Mouse (Mus musculus): ENCODE data around the gene Orc5. TPM values are rescaled to one million over a fixed set of nuclear protein-coding genes. Genes with fewer than 3 reads are reported as not detected.

The Orc5 gene
- polyA plus RNA-seq (2014; fragmentation: Nextera tagmentation; extraction: Ambion mirVana), result 51.2 and 54.8 TPM in 2 replicates

DNA sequence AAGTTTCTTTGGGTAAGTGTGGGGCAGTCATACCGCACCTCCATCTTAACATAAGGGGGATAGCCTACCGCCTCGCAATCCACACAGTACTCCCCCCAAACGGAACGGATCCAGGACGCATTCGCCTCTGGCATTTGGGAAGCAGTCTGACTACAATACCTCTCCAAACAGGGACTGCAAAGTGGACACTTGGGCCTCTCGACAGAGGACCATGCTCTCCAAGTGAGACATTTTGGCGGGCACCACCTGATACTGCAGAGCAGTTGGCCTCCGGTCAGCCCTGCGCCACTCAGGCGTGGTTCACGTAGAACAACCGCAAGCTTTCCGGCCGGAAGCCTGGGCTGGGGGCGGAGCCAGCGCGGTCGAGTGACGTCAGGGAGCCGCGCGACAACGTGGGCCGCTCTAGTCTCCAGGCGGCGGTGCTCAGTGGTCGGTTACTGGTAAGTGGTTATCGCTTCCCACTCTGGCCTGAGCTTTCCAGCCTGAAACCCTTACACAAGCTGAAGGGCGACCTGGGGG, at the start of gene Orc5:
Gene Orc5, minus strand, starts transcription at position 397 of the 519 bp plus-strand sequence.
- WGBS, result 0% methylated on average over 31 of the region's 31 CpGs
- peak within 1 kb of the TSS; percentile 66 for H3K4me2 ChIP-seq (ENCODE audit: low read depth, severe bottlenecking)

DNA sequence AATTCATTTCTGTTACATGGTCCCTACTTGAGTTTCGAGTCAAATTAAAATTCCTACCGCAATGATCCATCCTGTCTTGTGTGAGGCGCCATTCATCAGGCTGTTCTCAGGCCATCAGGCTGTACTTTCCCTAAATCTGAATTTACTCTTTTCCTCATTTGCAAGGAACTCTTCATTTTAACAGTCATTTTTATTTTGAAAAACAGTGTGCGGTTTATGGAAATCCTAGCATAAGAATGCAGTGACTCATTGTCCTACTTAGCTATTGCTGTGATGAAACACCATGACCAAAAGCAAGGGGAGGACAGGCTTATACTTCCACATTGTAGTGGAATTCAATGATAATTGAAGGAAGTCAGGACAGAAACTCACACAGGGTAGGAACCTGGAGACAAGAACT, 46.8 kb upstream of the Orc5 start:
- 95% methylated on average over 4 of the region's 4 CpGs for WGBS
- ATAC-seq (ENCODE audit: insufficient number of reproducible peaks, low FRiP score, low TSS enrichment, low read depth), result no peak

More for the DNA sequence above, at the start of gene Orc5:
- Histone ChIP-seq H3K9me3 (ENCODE audit: control insufficient read depth, low read length) (no peaks in the 10 kb centered on the region), H3K4me1 (ENCODE audit: control insufficient read depth, insufficient read depth, low read length) (no peaks in the 10 kb centered on the region), H3K27me3 (ENCODE audit: control insufficient read depth, insufficient read depth, low read length) (no peaks in the 10 kb centered on the region), H3K4me3 (ENCODE audit: low read depth, low read length) (peak within 1 kb of the TSS; percentile 45), H3K9ac (ENCODE audit: low read length) (peak within 1 kb of the TSS; percentile 65), H3K27ac (replicated peaks; ENCODE audit: low read depth, low read length) (peak within 1 kb of the TSS; percentile 6; the same call in 1 of the 2 replicates), H3K36me3 (ENCODE audit: control insufficient read depth, insufficient read depth, low read length) (no peaks in the 10 kb centered on the region; the same call in 1 of the 2 replicates)
- ATAC-seq (ENCODE audit: insufficient number of reproducible peaks, low FRiP score, low TSS enrichment, low read depth), result peak; percentile 99
- DNase-seq (ENCODE audit: low spot score), result peak; percentile 96

DNA sequence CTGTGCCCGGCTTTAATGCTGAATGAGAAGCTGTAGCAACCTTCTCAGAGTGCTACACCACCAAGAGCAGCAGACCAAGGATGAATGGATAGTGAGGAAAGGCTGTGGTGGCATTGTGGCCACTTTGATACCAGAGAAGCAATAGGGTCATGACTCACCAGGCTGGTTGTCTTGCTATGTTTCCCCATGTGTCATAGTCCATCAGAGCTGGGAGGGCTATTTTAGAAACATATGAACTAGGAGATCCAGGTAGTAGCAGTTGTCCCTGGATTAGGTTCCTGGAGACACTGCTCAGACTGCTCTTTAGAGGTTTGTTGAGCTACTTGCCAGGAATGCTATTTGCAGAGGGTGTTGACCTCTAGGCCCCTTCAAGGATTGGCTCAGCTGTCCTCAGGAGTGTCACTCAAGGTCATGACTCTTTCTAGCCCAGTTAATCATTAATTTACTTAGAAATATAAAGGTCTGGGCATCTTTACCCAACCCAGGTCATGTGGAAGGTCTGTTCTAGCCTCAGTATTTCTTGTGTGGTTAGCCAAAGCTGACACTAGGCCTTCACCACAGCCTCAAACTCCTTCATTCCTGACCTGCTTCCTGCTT, 39.2 kb upstream of the Orc5 start:
- no peak overlapping the region for H3K27ac ChIP-seq (replicated peaks; ENCODE audit: low read depth, low read length)
- H3K9me3 ChIP-seq (ENCODE audit: control insufficient read depth, low read length), result no peaks in the 10 kb centered on the region
- no peak overlapping the region for H3K9ac ChIP-seq (ENCODE audit: low read length)
- H3K4me1 ChIP-seq (ENCODE audit: control insufficient read depth, insufficient read depth, low read length), result no peaks in the 10 kb centered on the region
- H3K4me2 ChIP-seq (ENCODE audit: low read depth, severe bottlenecking), result no peak overlapping the region
- no peaks in the 10 kb centered on the region for H3K36me3 ChIP-seq (ENCODE audit: control insufficient read depth, insufficient read depth, low read length)
- 70% methylated on average over 1 of the region's 1 CpGs for WGBS
- H3K27me3 ChIP-seq (ENCODE audit: control insufficient read depth, insufficient read depth, low read length), result no peaks in the 10 kb centered on the region
- DNase-seq (ENCODE audit: low spot score) (no peak), ATAC-seq (ENCODE audit: insufficient number of reproducible peaks, low FRiP score, low TSS enrichment, low read depth) (no peak)
- H3K4me3 ChIP-seq (ENCODE audit: low read depth, low read length), result no peak overlapping the region

More for the DNA sequence above, 46.8 kb upstream of the Orc5 start:
- no peak overlapping the region for H3K4me2 ChIP-seq (ENCODE audit: low read depth, severe bottlenecking)
- no peaks in the 10 kb centered on the region for H3K27me3 ChIP-seq (ENCODE audit: control insufficient read depth, insufficient read depth, low read length)
- no peaks in the 10 kb centered on the region for H3K9me3 ChIP-seq (ENCODE audit: control insufficient read depth, low read length)
- no peak for DNase-seq (ENCODE audit: low spot score)
- H3K36me3 ChIP-seq (ENCODE audit: control insufficient read depth, insufficient read depth, low read length), result no peaks in the 10 kb centered on the region
- no peak overlapping the region for H3K4me3 ChIP-seq (ENCODE audit: low read depth, low read length)
- no peak overlapping the region for H3K9ac ChIP-seq (ENCODE audit: low read length)
- H3K27ac ChIP-seq (replicated peaks; ENCODE audit: low read depth, low read length), result no peak overlapping the region
- H3K4me1 ChIP-seq (ENCODE audit: control insufficient read depth, insufficient read depth, low read length), result no peaks in the 10 kb centered on the region

DNA sequence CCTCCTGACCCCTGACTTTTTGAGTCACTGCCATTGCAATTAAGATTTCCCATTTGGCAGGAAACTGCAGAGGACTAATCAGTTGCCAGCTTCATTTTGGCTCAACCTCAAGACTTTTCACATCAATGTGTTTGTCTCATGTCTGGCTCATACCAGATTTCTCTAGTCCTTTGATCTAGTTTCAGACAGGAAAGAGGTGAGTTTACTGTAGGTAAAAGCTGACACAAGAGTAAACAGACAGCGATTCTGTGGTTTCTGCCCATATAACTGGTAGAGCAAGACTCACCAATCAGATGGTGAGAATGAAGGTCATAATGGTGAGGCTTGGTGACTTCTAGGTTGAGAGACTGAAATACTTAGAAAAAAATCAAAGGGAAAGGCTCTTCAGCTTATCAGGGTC, 37.3 kb upstream of the Orc5 start:
- Histone ChIP-seq H3K27ac (replicated peaks; ENCODE audit: low read depth, low read length) (no peak overlapping the region), H3K4me1 (ENCODE audit: control insufficient read depth, insufficient read depth, low read length) (no peaks in the 10 kb centered on the region), H3K9me3 (ENCODE audit: control insufficient read depth, low read length) (no peaks in the 10 kb centered on the region), H3K36me3 (ENCODE audit: control insufficient read depth, insufficient read depth, low read length) (no peaks in the 10 kb centered on the region), H3K4me3 (ENCODE audit: low read depth, low read length) (no peak overlapping the region), H3K9ac (ENCODE audit: low read length) (no peak overlapping the region), H3K27me3 (ENCODE audit: control insufficient read depth, insufficient read depth, low read length) (no peaks in the 10 kb centered on the region), H3K4me2 (ENCODE audit: low read depth, severe bottlenecking) (no peak overlapping the region)
- ATAC-seq (ENCODE audit: insufficient number of reproducible peaks, low FRiP score, low TSS enrichment, low read depth) (no peak), DNase-seq (ENCODE audit: low spot score) (no peak)
- WGBS, result 70% methylated on average over 1 of the region's 1 CpGs

DNA sequence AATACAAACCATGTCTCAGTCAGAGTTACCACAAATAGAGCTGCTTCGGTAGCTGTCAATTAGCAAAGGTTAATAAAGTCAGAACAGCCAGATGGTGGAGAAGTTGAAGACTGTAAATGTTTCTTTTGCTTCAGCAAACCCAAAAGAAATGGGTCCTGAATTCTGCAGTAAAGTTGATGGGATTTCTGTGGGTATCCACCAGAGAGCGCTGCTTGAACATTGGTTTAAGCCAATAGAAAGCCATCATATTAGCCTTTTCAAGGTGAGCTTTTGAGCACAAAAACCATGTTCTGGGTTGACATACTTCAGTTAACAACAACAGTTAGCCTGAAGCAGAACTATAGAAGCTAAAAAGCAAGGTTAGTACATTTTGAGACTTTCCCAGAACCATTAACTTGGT, 34.3 kb upstream of the Orc5 start:
- no peaks in the 10 kb centered on the region for H3K4me1 ChIP-seq (ENCODE audit: control insufficient read depth, insufficient read depth, low read length)
- H3K9ac ChIP-seq (ENCODE audit: low read length), result no peak overlapping the region
- 46% methylated on average over 2 of the region's 2 CpGs for WGBS
- H3K4me2 ChIP-seq (ENCODE audit: low read depth, severe bottlenecking), result no peak overlapping the region
- no peak for ATAC-seq (ENCODE audit: insufficient number of reproducible peaks, low FRiP score, low TSS enrichment, low read depth)
- H3K36me3 ChIP-seq (ENCODE audit: control insufficient read depth, insufficient read depth, low read length), result no peaks in the 10 kb centered on the region
- no peak overlapping the region for H3K27ac ChIP-seq (replicated peaks; ENCODE audit: low read depth, low read length)
- DNase-seq (ENCODE audit: low spot score), result no peak
- H3K9me3 ChIP-seq (ENCODE audit: control insufficient read depth, low read length), result no peaks in the 10 kb centered on the region
- no peak overlapping the region for H3K4me3 ChIP-seq (ENCODE audit: low read depth, low read length)
- no peaks in the 10 kb centered on the region for H3K27me3 ChIP-seq (ENCODE audit: control insufficient read depth, insufficient read depth, low read length)

DNA sequence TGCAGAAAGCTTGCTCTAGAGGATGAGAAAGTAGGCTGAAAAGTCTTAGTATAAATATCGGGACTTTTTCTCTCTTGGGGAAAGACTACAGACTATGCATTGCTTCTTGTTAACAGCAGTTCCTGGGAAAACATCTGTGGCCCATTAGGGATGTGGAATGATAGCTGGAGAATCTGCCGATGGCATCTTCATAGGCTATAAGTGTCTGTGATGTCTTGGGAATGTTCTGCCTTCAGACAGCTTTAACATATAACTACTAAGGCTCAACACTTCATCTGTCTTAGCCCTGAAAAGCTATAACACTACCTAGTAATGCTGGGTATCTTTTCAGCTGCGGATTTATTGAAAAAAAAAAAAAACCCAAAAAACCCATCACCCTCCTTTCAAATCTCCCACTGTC, 27.8 kb upstream of the Orc5 start:
- Histone ChIP-seq H3K36me3 (ENCODE audit: control insufficient read depth, insufficient read depth, low read length) (no peaks in the 10 kb centered on the region), H3K9me3 (ENCODE audit: control insufficient read depth, low read length) (no peaks in the 10 kb centered on the region), H3K4me3 (ENCODE audit: low read depth, low read length) (no peak overlapping the region), H3K9ac (ENCODE audit: low read length) (no peak overlapping the region), H3K4me1 (ENCODE audit: control insufficient read depth, insufficient read depth, low read length) (no peaks in the 10 kb centered on the region), H3K4me2 (ENCODE audit: low read depth, severe bottlenecking) (no peak overlapping the region), H3K27me3 (ENCODE audit: control insufficient read depth, insufficient read depth, low read length) (no peaks in the 10 kb centered on the region), H3K27ac (replicated peaks; ENCODE audit: low read depth, low read length) (no peak overlapping the region)
- ATAC-seq (ENCODE audit: insufficient number of reproducible peaks, low FRiP score, low TSS enrichment, low read depth), result no peak
- 78% methylated on average over 3 of the region's 3 CpGs for WGBS
- no peak for DNase-seq (ENCODE audit: low spot score)

DNA sequence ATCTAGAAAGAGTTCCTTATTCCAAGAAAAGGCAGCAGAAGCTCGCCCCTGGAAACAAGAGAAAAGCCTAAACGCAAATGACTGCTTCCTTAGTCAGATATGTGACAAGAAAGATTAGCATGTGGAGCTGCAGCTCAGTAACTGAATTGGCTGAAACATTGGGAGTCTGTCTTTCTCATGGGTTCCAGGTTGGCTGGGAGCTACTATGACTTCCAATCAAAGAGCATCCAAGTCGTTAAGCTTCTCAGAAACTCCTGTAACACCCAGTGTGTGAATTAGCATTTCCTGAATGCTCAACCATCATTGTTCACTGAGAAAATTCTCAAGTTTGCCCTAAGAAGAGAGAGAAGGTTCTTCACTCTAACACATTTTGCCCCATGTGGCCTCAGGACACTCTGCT, 24.5 kb upstream of the Orc5 start:
- Histone ChIP-seq H3K4me2 (ENCODE audit: low read depth, severe bottlenecking) (no peak overlapping the region), H3K9ac (ENCODE audit: low read length) (no peak overlapping the region), H3K36me3 (ENCODE audit: control insufficient read depth, insufficient read depth, low read length) (no peaks in the 10 kb centered on the region), H3K27ac (replicated peaks; ENCODE audit: low read depth, low read length) (no peak overlapping the region), H3K9me3 (ENCODE audit: control insufficient read depth, low read length) (no peaks in the 10 kb centered on the region), H3K27me3 (ENCODE audit: control insufficient read depth, insufficient read depth, low read length) (no peaks in the 10 kb centered on the region), H3K4me1 (ENCODE audit: control insufficient read depth, insufficient read depth, low read length) (no peaks in the 10 kb centered on the region), H3K4me3 (ENCODE audit: low read depth, low read length) (no peak overlapping the region)
- ATAC-seq (ENCODE audit: insufficient number of reproducible peaks, low FRiP score, low TSS enrichment, low read depth), result no peak
- WGBS, result 71% methylated on average over 3 of the region's 3 CpGs
- no peak for DNase-seq (ENCODE audit: low spot score)

DNA sequence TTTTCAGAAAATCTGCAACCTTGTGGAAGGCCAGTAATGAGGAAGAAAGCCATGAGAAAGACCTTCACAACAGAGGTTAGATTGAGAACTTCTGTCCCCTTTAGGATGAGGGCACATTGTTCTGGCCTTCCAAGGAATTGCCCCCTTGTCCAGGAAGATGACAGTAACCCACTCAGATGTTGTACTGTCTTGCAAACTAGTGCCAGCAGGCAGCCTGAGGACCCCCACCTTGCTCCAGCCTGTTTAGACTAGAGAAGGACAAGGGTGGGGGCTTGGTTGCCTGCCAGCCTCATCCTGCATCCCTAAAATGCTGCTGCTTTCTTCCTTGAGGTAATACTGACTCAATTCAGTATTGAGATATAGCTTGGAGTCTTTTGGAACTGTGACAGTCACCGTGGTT, 23.9 kb upstream of the Orc5 start:
- 59% methylated on average over 1 of the region's 1 CpGs for WGBS
- H3K9ac ChIP-seq (ENCODE audit: low read length), result no peak overlapping the region
- no peak overlapping the region for H3K27ac ChIP-seq (replicated peaks; ENCODE audit: low read depth, low read length)
- DNase-seq (ENCODE audit: low spot score), result no peak
- H3K9me3 ChIP-seq (ENCODE audit: control insufficient read depth, low read length), result no peaks in the 10 kb centered on the region
- H3K4me1 ChIP-seq (ENCODE audit: control insufficient read depth, insufficient read depth, low read length), result no peaks in the 10 kb centered on the region
- ATAC-seq (ENCODE audit: insufficient number of reproducible peaks, low FRiP score, low TSS enrichment, low read depth), result no peak
- no peaks in the 10 kb centered on the region for H3K36me3 ChIP-seq (ENCODE audit: control insufficient read depth, insufficient read depth, low read length)
- no peak overlapping the region for H3K4me2 ChIP-seq (ENCODE audit: low read depth, severe bottlenecking)
- no peaks in the 10 kb centered on the region for H3K27me3 ChIP-seq (ENCODE audit: control insufficient read depth, insufficient read depth, low read length)
- H3K4me3 ChIP-seq (ENCODE audit: low read depth, low read length), result no peak overlapping the region

DNA sequence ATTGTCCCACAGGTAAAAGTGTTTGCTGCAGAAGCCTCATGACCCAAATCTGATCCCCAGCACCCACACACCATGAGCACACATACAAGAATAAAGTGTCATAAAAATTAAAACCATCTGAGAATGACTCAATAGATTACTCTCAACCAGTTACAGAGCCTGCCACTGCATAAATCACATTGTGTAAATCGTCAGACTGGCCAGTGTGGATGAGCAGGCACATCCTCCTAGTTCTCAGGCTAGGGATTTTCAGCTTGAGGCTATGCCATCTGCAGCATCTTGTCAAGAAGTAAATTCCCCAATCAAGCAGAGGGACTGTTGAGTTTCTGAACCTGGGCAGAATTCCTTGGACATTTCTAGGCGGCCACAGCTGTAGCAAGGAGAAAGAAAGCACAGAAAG, 23.5 kb upstream of the Orc5 start:
- Histone ChIP-seq H3K4me2 (ENCODE audit: low read depth, severe bottlenecking) (no peak overlapping the region), H3K27ac (replicated peaks; ENCODE audit: low read depth, low read length) (no peak overlapping the region), H3K36me3 (ENCODE audit: control insufficient read depth, insufficient read depth, low read length) (no peaks in the 10 kb centered on the region), H3K4me3 (ENCODE audit: low read depth, low read length) (no peak overlapping the region), H3K27me3 (ENCODE audit: control insufficient read depth, insufficient read depth, low read length) (no peaks in the 10 kb centered on the region), H3K9ac (ENCODE audit: low read length) (no peak overlapping the region), H3K9me3 (ENCODE audit: control insufficient read depth, low read length) (no peaks in the 10 kb centered on the region), H3K4me1 (ENCODE audit: control insufficient read depth, insufficient read depth, low read length) (no peaks in the 10 kb centered on the region)
- DNase-seq (ENCODE audit: low spot score) (no peak), ATAC-seq (ENCODE audit: insufficient number of reproducible peaks, low FRiP score, low TSS enrichment, low read depth) (no peak)
- WGBS, result 53% methylated on average over 2 of the region's 2 CpGs
